Mouse (Mus musculus) urinary bladder, postnatal 10 days (tissue): ENCODE results near the gene Pole3.
A peak's percentile ranks its signal among the peaks of the same experiment; 100 is the strongest.

ENCODE experiments used
- DNase-seq: peaks from one replicate; pipeline ENCODE4 v3.0.0; 2022; ENCODE audit warnings: low spot score

Gene Pole3

DNA sequence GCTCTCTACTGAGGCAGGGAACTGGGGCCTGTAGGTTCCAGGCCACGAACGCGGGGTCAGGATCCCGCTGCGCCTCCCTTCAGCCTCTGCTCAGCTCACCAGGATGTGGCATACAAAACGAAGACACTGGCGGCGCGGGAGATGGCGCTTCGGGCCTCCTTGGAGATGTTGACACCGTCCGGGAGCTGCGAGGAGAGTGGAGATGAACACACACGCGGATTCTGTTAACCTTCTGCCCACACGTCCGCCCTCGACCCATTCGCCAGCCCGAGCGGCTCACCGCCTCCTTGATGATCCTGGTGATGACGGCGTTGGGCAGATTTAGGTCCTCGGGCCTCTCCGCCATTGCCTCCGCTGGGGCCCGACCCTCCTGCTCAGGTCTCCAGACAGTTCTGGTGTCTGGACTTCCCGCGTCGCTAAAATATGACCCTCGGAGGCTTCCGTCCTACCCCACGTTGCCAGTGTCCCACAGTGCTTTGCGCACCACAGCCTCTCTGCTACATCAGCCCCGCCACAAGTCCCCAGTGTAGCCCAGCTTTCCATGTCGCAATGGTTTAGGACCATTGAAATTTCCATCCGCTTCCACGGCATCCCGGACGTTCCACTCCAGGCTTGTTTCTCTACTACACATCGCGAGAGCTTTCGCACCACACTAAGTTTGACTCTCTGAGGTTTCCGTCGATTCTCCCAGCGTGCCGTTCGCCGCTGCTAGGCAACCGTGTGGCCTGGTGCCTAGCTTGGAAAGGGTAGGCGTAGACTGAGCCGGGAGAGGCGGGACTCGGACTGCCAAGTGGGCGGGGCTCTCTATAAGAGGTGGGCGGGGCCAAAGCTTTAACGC lies at the start of gene Pole3, which contains the start of gene 4933430I17Rik:
Pole3 (minus strand) TSS at position 418 of the 838 bp plus-strand sequence.
4933430I17Rik (plus strand) TSS at position 719 of the 838 bp plus-strand sequence.
- peak; percentile 97 for DNase-seq

- no peak for DNase-seq
These were observed 45.2 kb upstream of the Pole3 start for GRCm38 (mm10) chr4:62570029-62570428.

- no peak for DNase-seq
These were observed 44.7 kb upstream of the Pole3 start for GRCm38 (mm10) chr4:62569603-62570002.

DNA sequence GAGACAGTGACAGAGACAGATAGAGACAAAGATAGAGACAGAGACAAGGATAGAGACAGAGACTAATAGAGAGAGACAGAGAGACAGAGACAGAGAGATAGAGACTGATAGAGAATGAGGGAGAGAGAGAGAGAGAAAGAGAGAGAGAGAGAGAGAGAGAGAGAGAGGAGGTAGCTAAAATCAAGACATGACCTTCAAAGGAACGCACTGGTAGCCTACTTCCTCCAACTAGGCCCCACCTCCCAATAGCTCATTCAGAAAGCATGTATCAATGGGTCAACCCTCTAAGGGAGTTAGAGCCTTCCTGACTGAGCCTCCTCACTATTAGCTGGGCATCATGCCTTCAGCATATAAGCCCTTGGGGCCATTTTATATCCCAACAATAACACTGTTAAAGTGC lies 43.5 kb upstream of the Pole3 start:
- DNase-seq = no peak

- DNase-seq = no peak
These were observed 42.8 kb upstream of the Pole3 start for GRCm38 (mm10) chr4:62567696-62568095.

- DNase-seq = no peak
These were observed 41.7 kb upstream of the Pole3 start for GRCm38 (mm10) chr4:62566530-62566929.

DNA sequence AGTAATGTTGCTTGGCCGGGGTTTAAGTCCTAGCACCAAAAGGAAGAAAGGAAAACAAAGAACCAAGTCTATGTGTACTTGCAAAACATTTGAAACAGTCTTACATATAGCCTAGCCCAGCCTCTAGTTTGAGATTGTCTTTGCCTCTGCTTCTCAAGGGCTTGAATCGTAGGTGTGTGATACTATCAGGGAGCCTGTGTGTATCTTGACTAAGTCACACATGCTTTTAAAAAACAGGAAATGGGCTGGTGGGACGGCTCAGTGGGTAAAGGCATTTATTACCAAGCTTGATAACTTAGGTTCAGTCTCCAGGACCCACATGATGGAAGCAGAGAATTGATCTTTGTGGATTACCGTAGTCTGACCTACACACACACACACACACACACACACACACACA lies 37.1 kb upstream of the Pole3 start:
- no peak for DNase-seq

- no peak for DNase-seq
These were observed 36.7 kb upstream of the Pole3 start for GRCm38 (mm10) chr4:62561630-62562001.

DNA sequence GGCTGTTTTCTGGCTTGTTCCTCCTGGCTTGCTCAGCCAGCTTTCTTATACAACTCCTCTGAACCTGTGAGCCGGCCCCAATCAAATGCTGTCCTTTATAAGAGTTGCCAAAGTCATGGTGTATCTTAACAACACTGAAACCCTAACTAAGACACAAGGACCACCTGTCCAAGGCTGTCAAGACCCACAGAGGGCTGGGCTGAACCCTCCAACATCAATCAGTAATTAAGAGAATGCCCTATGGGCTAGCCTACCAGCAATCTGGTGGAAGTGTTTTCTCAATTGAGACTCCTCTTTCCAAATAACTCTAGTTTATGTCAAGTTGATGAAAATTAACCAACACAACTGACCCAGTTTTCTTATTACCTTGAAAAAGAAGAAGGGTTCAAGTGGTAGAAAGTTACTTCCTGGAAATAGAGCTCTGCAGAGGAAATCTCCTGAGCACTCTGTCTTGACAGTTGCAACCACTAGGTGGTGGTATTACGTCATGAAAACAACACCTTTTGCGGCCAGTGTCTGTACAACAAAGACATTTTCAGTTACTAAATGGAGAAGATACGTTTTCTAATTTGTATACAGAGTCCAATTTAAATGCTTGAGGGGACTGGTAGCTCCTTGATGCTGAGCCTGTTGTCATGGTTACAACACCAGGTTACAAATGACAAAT lies 36.2 kb upstream of the Pole3 start:
- no peak for DNase-seq

DNA sequence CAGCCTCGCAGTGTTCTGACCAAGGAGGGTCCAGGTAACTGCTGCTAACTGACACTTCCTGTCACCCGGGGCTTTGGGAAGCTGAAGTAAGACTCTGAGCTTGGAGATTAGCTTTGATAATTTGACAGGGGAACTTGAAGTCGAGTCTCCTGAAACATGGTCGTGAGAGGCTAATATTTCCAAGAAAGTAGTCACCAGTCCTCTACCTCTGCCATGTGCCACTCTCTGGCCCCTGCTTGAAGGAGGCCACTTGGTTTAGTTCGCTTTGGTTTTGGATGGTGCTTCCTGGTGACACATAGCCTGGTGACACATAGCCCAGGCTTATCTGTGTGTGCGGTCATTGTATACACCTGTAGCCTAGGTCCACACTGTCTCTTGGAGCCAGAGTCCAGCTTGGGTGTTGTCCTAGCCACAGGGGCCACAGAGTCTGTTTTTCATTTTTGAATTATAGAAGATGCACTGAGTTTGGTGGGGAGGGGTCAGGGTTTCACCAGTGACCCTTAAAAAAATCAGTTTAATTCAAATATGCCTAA lies 35.0 kb upstream of the Pole3 start, which contains the start of gene Rgs3:
Rgs3 (plus strand) TSS at position 51 of the 533 bp plus-strand sequence.
- DNase-seq = no peak

DNA sequence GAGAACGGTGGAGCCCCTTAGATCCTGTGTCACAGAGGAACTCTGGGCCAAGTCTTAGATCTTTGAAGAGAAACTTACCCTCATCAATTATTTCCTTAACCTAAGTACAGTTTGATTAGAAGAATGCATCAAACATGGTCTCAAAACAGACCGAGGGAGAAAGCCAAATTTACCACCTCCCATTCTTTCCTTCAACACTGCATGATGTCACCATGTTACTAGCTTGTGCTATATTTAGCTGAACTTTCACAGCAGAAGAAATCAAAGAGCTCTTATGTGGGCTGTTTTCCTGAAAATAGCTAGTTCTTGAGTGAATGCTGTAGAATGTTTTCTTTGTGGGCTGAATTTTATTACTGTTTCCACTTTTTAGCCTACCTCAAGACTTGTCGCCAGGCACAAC lies 32.6 kb upstream of the Pole3 start:
- DNase-seq = no peak

DNA sequence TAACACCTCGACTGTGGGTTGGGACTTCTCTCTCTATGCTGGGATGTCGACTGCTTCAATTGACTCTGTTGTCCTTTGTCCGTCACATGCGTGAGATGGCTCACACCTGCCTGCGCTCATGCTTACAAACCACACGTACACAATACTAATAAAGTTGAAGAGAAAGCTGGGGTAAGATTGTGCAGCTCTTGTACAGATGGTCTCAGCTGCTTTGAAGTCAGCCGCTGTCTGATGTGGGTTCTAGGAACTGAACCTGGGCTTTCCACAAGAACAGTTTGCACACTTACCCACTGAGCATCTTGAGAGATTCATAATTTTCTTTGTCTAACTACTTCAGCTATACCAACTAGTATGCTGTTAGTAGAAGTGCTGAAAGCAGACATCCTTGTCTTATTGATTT lies 27.1 kb upstream of the Pole3 start:
- no peak for DNase-seq

DNA sequence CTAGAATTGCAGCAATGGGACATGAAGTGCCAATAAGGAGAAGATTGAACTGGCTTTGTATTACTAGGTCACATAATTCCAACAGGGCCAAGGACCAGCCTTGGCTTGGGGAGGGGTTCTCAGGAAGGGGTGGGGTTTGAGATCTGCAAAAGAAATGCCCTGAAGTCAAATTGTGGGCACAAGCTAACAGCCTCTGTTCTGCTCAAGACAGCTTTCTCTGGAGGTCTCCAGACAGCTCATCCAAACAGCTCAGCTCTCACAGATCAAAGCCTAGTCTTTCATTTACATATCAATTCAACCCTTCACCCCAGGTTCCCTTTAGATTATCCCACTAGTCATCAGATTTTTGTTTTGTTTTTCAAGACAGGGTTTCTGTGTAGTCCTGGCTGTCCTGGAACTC lies 19.9 kb upstream of the Pole3 start:
- DNase-seq = no peak

GRCm38 (mm10) chr4:62543782-62544181 lies 18.9 kb upstream of the Pole3 start:
- no peak for DNase-seq

- no peak for DNase-seq
These were observed 16.9 kb upstream of the Pole3 start for GRCm38 (mm10) chr4:62541802-62542201.

GRCm38 (mm10) chr4:62533729-62534128 lies 8.9 kb upstream of the Pole3 start:
- DNase-seq = no peak

- DNase-seq = no peak
These were observed 2.8 kb upstream of the Pole3 start for GRCm38 (mm10) chr4:62527655-62528054.

DNA sequence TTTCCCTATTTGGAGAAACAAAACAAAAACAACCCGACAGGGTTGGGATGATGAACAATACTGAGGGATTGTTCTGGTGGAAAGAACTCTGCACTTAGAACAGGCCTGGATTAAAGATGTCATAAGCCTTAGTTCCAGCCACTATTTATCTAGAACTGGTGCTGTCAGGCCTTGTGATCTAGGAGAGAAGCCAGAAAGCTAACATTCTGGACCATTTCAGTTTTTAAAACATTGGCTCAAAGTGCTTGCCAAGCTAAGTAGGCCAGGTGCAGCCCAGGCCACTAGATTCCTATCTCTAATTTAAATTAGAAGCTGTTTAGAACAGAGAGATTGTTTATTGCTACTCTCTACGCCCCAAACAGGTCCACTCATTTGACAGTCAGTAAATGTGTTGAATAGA lies 1.4 kb upstream of the Pole3 start:
- no peak for DNase-seq

GRCm38 (mm10) chr4:62525489-62525811 lies 582 bp upstream of the Pole3 start:
- no peak for DNase-seq

DNA sequence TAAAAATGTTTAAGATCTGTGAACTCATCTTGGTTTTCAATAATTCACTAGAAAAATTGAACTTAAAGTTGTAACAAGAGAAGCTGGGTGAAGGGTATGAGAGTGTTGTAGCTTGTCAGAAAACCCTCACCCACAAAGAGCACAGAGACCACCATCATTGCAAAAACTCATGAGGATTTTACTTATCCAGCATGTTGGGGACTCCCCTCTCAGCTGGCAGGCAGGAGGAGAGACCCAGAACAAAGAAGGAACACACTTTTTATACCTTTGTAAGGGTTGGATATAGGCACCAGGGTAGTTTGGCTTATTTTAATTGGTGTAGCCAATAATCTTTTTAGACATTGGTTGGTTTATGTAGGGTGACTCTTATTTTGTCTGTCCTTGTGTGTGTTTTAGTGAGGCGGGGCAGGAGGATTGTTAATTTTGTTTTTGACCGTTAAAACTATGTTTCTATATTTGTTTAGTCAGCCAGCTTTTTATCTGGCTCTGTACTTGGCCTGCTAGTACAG lies 3.9 kb downstream of the Pole3 start:
- no peak for DNase-seq

GRCm38 (mm10) chr4:62519849-62520233 lies 5.0 kb downstream of the Pole3 start, which contains the start of gene Alad:
Gene Alad (minus strand): TSS chr4:62519918.
- peak; percentile 57 for DNase-seq

- DNase-seq = no peak
These were observed 5.6 kb downstream of the Pole3 start for GRCm38 (mm10) chr4:62519122-62519848.
